Mouse (Mus musculus) R1 (cell line): ENCODE data around the gene Pnpla6.

Experiments used
- DNase-seq: peaks from one replicate; pipeline ENCODE4 v3.0.0-alpha.2; 2018; ENCODE audit warnings: low read depth, low spot score

Gene Pnpla6

DNA sequence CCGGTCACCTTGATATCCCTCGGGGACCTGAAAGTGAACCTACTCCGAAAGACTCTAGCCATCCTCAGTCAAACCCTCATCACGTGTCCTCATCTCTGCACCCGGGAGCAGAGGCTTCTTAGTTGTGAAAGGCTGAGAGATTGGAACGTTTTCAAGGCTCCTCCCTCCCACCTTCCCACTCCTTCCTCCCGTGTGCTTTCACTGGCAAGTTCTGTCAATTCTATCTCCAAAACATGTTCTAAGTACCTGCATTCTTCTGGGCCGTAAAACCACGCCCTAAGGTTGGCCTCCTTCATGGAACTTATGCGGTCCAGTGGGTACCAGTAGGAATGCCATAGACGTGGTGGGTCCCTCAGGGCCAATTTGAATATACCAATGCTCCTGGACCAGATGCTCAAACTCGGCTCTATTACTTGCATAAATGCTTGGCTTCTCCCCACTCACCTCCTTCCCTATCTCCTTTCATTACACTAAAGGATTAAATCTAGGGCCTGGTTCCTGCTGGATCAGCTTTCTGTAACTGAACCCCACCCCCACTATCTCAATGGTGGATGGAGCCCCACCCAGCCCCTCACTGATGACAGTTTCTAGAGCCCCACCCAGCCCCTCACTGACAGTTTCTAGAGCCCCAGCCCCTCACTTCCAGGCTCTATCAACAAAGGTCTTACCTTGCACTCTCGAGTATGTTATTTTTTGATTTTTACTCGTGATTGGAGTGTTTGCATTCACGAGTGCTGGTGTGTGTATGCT, 61.2 kb downstream of the Pnpla6 start:
- peak; percentile 57 for DNase-seq

DNA sequence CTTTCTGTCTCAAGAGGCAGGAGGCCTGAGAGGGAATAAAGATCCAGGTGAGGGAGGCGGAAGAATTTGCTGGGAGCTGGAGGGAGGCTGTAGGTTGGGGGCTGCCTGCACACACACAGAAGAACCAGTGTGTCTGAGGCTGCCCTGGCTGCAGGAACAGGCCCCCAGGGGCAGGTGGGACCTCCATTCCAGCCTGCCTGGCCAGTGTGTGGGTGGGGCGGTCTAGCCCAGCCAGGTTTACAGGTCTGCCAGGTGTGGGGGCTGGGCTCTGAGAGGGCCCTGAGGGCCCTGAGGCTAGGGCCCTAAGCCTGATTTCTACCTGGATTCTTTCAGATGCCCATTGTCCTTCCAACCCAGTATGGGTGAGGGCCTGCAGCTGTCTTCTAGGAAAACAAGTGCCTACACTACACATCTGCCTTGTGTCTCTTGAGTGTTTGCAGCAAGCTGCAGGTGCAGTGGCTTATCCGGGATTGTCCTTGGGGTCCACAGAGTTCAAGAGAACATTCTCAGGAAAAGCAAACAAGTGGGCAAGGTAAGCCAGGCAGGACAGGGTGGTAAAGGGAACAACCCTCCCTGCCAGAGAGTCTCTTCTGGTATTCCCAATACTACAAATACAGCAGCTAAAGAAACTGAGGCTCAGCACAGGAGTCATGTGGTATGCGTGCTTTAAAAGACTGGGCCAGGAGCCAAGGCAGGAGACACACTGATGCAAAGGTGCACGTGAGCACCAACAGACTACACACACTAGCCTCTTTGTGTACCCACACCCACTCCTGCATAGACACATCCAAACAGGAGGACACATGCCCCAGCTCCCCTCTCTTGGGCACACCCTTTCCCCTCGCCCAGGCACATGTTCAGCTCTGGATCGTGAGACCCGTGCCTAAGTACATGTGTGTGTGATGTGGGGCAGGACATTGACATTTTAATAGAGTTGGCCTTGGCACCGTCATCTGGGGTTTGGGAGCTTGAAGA, 64.5 kb downstream of the Pnpla6 start:
- DNase-seq, result no peak

DNA sequence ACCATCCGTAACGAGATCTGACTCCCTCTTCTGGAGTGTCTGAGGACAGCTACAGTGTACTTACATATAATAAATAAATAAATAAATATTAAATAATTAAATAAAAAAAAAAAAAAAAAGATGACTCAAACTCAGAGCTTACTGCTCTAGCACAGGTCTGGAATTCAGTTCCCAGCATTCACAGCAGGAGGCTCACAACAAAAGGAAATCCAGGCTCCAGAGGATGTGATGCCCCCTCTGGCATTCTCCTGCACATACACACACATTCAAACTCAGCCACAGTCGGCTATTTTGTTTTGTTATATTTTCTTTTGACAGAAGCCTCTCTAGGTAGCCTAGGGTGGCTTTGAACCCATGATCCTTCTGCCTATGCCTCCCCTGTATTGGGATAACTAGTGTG, 66.8 kb downstream of the Pnpla6 start:
- peak; percentile 89 for DNase-seq

DNA sequence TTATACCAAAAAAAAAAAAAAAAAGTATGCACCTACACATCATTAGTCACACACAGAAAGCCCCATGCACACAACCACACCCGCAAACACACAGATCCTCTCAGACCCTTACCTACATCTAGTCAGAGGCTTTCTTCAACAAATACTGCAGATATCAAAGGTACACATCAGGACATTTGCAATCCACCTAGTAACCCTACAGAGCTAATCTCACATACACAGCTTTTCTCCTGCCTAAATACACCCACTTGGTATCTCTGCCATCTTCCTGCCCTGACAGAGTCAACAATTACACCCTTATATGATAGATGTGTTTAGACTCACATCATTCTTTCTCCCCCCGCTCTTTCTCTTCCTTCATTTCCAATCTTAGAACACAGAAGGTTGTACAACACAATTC, 71.3 kb downstream of the Pnpla6 start:
- no peak for DNase-seq

DNA sequence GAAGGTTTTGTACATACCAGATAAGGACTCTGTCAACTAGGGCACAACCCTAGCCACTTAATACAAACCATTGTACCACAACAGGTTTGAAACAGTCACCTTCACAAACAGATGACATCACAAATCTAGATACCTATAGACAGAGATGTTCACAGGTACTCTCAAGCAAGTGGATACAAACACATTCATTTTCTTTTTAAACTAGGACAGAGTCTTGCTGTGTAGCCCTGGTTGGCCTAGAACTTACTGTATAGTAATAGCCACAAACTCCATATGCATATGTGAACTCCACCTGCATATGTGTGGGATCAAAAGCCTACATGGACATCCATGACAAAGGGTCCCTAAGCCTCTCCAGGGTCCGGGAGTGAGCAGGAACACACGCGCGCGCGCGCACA, 71.8 kb downstream of the Pnpla6 start, which contains the start of gene Camsap3:
Gene Camsap3 (plus strand): TSS at position 301 of the 398 bp plus-strand sequence.
- DNase-seq, result no peak

DNA sequence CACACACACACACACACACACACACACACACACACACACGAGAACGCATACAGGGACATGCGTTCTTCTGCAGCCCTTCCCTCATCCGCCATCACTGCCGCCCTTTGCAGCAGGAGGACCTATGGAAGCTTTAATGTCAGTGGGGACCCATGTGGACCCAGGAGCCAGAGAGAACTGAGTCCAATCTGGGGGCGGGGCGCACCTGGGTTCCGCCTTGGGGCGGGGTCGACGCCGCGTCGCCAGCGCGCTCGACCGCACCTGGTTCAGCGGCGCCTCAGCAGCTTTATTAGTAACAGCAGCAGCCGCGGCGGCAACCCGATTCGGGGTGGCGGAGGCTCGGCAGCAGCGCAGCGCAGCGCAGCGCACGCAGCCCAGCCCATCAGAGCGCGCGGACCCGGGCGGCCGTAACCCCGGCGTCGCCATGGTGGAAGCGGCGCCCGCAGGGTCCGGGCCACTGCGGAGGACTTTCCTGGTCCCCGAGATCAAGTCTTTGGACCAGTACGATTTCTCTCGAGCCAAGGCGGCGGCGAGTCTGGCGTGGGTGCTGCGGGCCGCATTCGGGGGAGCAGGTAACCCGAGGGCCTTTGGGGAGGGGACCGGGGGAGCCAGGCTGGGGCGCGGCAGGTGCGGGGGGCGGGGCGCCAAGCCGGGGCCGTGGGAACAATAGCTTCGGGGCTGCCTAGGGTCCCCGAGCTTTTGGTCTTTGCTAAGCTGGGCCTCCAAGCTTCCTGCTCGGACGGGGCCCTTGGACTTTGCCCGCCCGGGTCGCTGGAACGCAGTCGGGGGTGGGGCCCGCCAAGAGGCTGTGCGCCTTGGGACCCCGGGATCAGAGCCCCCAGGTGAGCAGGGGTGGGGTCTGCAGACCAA, 72.4 kb downstream of the Pnpla6 start:
- DNase-seq, result peak; percentile 87

DNA sequence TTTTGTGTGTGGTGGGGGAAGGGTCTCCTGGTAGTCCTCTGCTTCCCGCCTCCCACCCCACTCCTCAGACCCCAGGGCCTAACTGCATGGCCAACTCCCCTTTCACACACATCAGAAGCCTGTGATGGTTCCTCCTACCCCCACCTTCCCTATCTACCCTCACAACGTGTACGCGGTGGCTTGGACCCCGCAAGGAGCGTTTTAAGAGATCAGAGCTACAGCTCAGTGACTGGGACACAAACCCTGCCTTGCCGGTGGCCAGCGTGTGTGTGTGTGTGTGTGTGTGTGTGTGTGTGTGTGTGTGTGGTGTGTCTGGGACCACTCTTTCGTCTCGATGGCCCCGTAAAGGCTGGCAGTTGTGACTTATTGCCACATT, 73.1 kb downstream of the Pnpla6 start:
- peak; percentile 49 for DNase-seq

DNA sequence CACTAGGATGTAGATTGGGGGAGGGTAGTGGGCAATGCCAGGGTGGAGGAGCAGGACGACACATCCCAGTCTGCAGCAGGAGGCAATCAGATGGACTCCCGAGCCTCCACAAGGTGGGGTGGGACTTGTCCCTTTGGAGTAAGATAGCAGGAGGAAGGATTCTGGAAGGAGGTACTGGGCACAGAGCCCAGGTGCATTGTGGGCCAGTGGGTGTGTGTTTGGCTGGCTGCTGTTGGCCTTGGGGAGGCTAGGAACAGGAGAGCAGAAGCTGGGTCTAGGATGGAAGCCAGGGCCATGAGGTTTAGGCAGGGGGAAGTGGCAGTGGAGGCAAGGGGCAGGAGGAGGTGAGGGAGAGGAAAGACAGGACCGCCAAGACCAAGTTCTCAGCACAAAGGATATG, 78.3 kb downstream of the Pnpla6 start:
- DNase-seq, result no peak
